15 mouse cellular contexts compared by ENCODE assay signal in genomic region chr7:29501214-29501613, GRCm38 (mm10).
"Had no signal": no experiment of that assay in that cellular context is flagged by ENCODE, and none has a peak within 500 bp of the region (broad histone marks: within the 10 kb centered on the region; RNA-seq: fewer than 3 reads in every experiment).

No protein-coding gene starts in this region.

- H3K9ac ChIP-seq: kidney, embryonic 15.5 days; liver, embryonic 15.5 days; midbrain, embryonic 13.5 days; neural tube, embryonic 15.5 days had no signal

- H3K36me3 ChIP-seq: kidney, embryonic 15.5 days; liver, embryonic 15.5 days; midbrain, embryonic 13.5 days; neural tube, embryonic 15.5 days had no signal

- H3K27me3 ChIP-seq: kidney, embryonic 15.5 days; liver, embryonic 15.5 days; midbrain, embryonic 13.5 days; neural tube, embryonic 15.5 days had no signal

- H3K27ac ChIP-seq: kidney, embryonic 15.5 days; limb, embryonic 10.5 days; liver, embryonic 15.5 days; midbrain, embryonic 13.5 days; neural tube, embryonic 15.5 days had no signal

- H3K4me2 ChIP-seq: kidney, embryonic 15.5 days; liver, embryonic 11.5 days; liver, embryonic 15.5 days; midbrain, embryonic 13.5 days; neural tube, embryonic 15.5 days had no signal

- ATAC-seq: lung, postnatal 0 days; midbrain, embryonic 13.5 days had no signal

- DNase-seq: kidney, postnatal 14 days; lung, adult 2 months; lung, postnatal 36 days; right cerebral cortex, adult 18-20 months; right cerebral cortex, postnatal 4 days; spleen, adult 18-20 months; thymus, postnatal 4 days had no signal

- H3K4me3 ChIP-seq: kidney, embryonic 15.5 days; limb, embryonic 10.5 days; liver, embryonic 15.5 days; midbrain, embryonic 13.5 days; myocyte; neural tube, embryonic 15.5 days had no signal

- H3K9me3 ChIP-seq: kidney, embryonic 15.5 days; limb, embryonic 10.5 days; liver, embryonic 15.5 days; midbrain, embryonic 13.5 days; neural tube, embryonic 15.5 days had no signal
